Mouse (Mus musculus): ENCODE measurements around the gene Tmc1. TPM values are rescaled to one million over a fixed set of nuclear protein-coding genes. Genes with fewer than 3 reads are reported as not detected.

Gene Tmc1
- polyA plus RNA-seq, 1 experiment from 2014 or later: 0.10 TPM

DNA sequence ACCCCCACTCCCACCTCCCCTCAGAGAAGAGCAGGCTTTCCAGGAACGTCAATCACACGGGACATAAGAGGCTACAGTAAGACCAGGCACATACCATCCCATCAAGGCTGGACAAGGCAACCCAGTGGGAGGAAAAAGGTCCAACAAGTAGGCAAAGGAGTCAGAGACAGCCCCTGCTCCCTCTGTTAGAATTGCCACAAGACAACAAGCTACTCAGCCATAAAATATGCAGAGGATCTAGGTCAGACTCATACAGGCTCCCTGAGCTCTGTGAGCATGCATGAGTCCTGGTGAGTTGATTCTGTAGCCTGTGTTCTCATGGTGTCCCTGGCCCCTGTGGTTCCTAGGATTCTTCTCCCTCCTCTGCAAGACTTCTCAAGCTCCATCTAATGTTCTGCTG lies 178.3 kb downstream of the Tmc1 start:
- no peaks in the 10 kb centered on the region for H3K36me3 ChIP-seq (ENCODE audit: control insufficient read depth, insufficient read depth, low read length)
- no peaks in the 10 kb centered on the region for H3K4me1 ChIP-seq (ENCODE audit: control insufficient read depth, insufficient read depth, low read depth, low read length)

DNA sequence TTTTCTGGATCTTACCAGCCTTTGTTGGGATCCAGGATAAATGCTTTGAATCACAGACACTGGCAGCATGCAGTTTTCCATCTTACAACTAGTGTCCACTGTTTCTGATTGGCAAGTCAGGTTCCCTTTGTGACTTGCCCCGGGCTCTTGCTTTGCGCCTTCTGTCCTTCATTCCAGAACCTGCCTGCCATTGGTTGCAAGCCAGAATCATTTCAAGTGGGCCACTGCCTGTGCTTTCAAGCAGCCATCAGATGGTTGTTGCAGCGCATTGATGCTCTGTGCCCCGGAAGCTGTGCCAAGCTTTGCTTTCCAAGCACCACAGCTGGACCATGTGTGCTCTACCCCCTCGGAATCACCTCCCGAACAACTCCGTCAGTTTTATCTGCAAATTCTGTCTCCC lies 180.1 kb downstream of the Tmc1 start:
- Histone ChIP-seq H3K9me3 (ENCODE audit: control insufficient read depth, low read length) (no peaks in the 10 kb centered on the region), H3K9ac (ENCODE audit: low read depth, low read length) (no peak overlapping the region), H3K27ac (ENCODE audit: low read depth, low read length) (no peak overlapping the region), H3K36me3 (ENCODE audit: control insufficient read depth, insufficient read depth, low read length) (no peaks in the 10 kb centered on the region), H3K27me3 (replicated peaks; ENCODE audit: control insufficient read depth, insufficient read depth, low read length) (no peaks in the 10 kb centered on the region), H3K4me3 (ENCODE audit: low read length) (no peak overlapping the region), H3K4me2 (ENCODE audit: low read length) (no peak overlapping the region), H3K4me1 (ENCODE audit: control insufficient read depth, insufficient read depth, low read depth, low read length) (no peaks in the 10 kb centered on the region)
- WGBS: 83% methylated on average over 7 of the region's 7 CpGs
- no peak for ATAC-seq

More for the DNA sequence above, 178.3 kb downstream of the Tmc1 start:
- no peak for ATAC-seq
- Histone ChIP-seq H3K9ac (ENCODE audit: low read depth, low read length) (no peak overlapping the region), H3K27ac (ENCODE audit: low read depth, low read length) (no peak overlapping the region), H3K4me3 (ENCODE audit: low read length) (no peak overlapping the region), H3K27me3 (replicated peaks; ENCODE audit: control insufficient read depth, insufficient read depth, low read length) (no peaks in the 10 kb centered on the region), H3K4me2 (ENCODE audit: low read length) (no peak overlapping the region), H3K9me3 (ENCODE audit: control insufficient read depth, low read length) (no peaks in the 10 kb centered on the region)
- 84% methylated on average over 2 of the region's 2 CpGs for WGBS

DNA sequence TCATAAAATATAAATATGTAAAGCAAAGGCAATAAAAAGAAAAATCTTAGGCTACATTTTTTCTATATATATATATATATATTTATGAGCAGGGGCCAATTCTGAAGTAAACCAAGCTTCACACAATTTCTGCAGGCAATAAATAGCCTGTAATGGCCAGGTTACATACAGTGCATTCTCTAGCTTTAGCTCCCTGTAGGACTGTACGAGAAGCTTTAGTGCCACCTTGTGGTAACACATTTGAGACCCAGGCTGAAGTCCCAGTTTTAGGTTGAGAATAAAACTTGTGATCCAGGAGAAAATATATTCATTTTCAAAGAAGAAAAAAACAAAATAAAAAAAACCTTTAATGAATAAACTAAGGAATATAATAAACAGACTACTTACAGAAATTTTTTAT lies 189.8 kb downstream of the Tmc1 start:
- Histone ChIP-seq H3K4me1 (ENCODE audit: control insufficient read depth, insufficient read depth, low read depth, low read length) (no peaks in the 10 kb centered on the region), H3K36me3 (ENCODE audit: control insufficient read depth, insufficient read depth, low read length) (no peaks in the 10 kb centered on the region)
- WGBS: 7% methylated on average over 1 of the region's 1 CpGs

DNA sequence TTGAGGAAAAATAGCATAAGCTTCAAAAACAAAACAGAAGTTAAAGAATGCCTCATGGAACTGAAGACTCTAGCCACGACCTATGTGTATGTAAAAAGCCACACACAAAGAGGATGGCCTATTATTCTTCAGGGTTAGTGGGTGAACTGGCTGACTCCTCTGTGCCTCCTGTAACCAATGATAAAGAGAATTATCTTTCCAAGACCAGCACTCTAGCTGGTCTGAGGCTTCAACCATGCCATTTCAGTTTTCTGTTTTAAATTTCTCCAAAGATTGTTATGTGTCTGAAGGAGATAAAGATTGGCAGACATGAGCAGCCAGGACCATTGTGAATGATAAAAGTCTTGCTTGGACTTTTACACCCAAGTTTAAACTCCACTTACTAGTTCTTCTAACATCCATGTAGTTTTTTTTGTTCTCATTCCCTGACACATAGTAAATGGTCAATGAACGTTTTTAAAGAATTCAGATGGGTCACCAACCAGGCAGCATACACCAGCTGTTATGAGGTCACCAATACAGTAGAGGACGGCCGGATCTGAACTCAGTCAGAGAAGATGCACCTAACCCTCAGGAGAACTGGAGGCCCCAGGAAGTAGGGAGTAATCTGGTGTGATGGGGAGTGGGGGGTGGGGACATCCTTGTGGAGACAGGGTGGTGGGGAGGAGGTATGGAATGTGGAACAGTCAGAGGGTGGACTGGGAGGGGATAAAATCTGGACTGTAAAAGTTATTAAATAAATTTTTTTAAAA lies 192.2 kb downstream of the Tmc1 start:
- no peaks in the 10 kb centered on the region for H3K36me3 ChIP-seq (ENCODE audit: control insufficient read depth, insufficient read depth, low read length)
- no peaks in the 10 kb centered on the region for H3K27me3 ChIP-seq (replicated peaks; ENCODE audit: control insufficient read depth, insufficient read depth, low read length)
- no peak overlapping the region for H3K9ac ChIP-seq (ENCODE audit: low read depth, low read length)
- WGBS: 70% methylated on average over 4 of the region's 4 CpGs
- no peak overlapping the region for H3K4me3 ChIP-seq (ENCODE audit: low read length)
- H3K9me3 ChIP-seq (ENCODE audit: control insufficient read depth, low read length): no peaks in the 10 kb centered on the region
- H3K4me2 ChIP-seq (ENCODE audit: low read length): no peak overlapping the region
- H3K27ac ChIP-seq (ENCODE audit: low read depth, low read length): no peak overlapping the region
- ATAC-seq: no peak
- no peaks in the 10 kb centered on the region for H3K4me1 ChIP-seq (ENCODE audit: control insufficient read depth, insufficient read depth, low read depth, low read length)

More for the DNA sequence above, 189.8 kb downstream of the Tmc1 start:
- no peak overlapping the region for H3K9ac ChIP-seq (ENCODE audit: low read depth, low read length)
- H3K9me3 ChIP-seq (ENCODE audit: control insufficient read depth, low read length): no peaks in the 10 kb centered on the region
- no peak overlapping the region for H3K4me2 ChIP-seq (ENCODE audit: low read length)
- H3K27ac ChIP-seq (ENCODE audit: low read depth, low read length): no peak overlapping the region
- ATAC-seq: peak; percentile 80
- H3K27me3 ChIP-seq (replicated peaks; ENCODE audit: control insufficient read depth, insufficient read depth, low read length): no peaks in the 10 kb centered on the region
- no peak overlapping the region for H3K4me3 ChIP-seq (ENCODE audit: low read length)

DNA sequence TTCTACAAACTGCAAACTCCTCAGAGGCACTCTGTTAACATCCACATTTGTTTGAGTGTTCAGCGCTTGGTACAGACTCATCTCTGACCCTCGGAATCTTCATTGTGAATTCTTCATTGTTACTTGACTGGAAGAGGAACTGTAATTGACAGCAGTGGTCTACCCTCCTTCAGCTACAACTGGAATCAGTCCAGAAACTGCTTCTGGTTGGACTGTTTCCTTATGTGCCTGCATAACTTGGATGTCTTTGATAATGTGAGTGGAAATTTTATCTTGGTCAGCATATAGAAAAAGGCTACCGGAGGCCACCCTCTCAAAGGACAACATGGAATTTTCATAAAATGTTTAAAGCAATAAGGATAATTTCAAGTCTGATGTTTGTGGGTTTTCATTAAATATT lies 192.9 kb downstream of the Tmc1 start:
- Histone ChIP-seq H3K4me3 (ENCODE audit: low read length) (no peak overlapping the region), H3K27ac (ENCODE audit: low read depth, low read length) (no peak overlapping the region), H3K36me3 (ENCODE audit: control insufficient read depth, insufficient read depth, low read length) (no peaks in the 10 kb centered on the region), H3K9me3 (ENCODE audit: control insufficient read depth, low read length) (no peaks in the 10 kb centered on the region), H3K4me1 (ENCODE audit: control insufficient read depth, insufficient read depth, low read depth, low read length) (no peaks in the 10 kb centered on the region), H3K27me3 (replicated peaks; ENCODE audit: control insufficient read depth, insufficient read depth, low read length) (no peaks in the 10 kb centered on the region), H3K9ac (ENCODE audit: low read depth, low read length) (no peak overlapping the region), H3K4me2 (ENCODE audit: low read length) (no peak overlapping the region)
- 49% methylated on average over 3 of the region's 3 CpGs for WGBS
- no peak for ATAC-seq

DNA sequence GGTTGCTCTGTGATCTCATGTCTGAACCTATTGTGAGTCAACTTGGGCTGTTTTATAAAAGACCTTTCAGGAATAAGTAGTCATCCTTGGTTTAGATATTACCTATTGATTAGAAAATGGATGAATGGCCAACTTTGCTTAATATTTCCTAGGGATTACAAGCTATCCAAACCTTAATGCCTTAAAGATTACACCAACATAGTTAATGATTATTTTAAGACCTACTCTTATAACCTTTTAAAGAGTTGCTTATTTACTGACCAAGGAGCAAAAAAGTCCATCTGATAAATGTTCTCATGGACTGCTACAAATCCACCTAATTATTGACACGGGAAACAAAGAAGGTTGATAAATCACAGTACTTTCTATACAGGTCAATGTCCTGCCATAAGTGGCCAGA lies 209.4 kb downstream of the Tmc1 start:
- 90% methylated on average over 1 of the region's 1 CpGs for WGBS

More for the DNA sequence above, 209.4 kb downstream of the Tmc1 start:
- H3K4me1 ChIP-seq (ENCODE audit: control insufficient read depth, insufficient read depth, low read depth, low read length): no peaks in the 10 kb centered on the region
- no peak overlapping the region for H3K9ac ChIP-seq (ENCODE audit: low read depth, low read length)
- H3K36me3 ChIP-seq (ENCODE audit: control insufficient read depth, insufficient read depth, low read length): no peaks in the 10 kb centered on the region
- no peak overlapping the region for H3K27ac ChIP-seq (ENCODE audit: low read depth, low read length)
- no peak for ATAC-seq
- no peaks in the 10 kb centered on the region for H3K9me3 ChIP-seq (ENCODE audit: control insufficient read depth, low read length)
- H3K4me2 ChIP-seq (ENCODE audit: low read length): no peak overlapping the region
- no peak overlapping the region for H3K4me3 ChIP-seq (ENCODE audit: low read length)
- H3K27me3 ChIP-seq (replicated peaks; ENCODE audit: control insufficient read depth, insufficient read depth, low read length): no peaks in the 10 kb centered on the region

Other genes starting within 250 kb of the Tmc1 start
- 1.7 and 2.2 TPM in 2 replicates for gene Aldh1a7, start 226.6 kb downstream of the Tmc1 start, polyA plus RNA-seq (2015; fragmentation: Nextera tagmentation; extraction: Ambion mirVana)

Data from hindbrain, embryonic 16.5 days (tissue).